Mouse (Mus musculus): ENCODE measurements around the gene Pold1. TPM values are rescaled to one million over a fixed set of nuclear protein-coding genes. Genes with fewer than 3 reads are reported as not detected.

Pold1 gene
- polyA plus RNA-seq, 1 experiment from 2014 or later, result 74.7 TPM

- Histone ChIP-seq H3K4me3 (ENCODE audit: low read depth, low read length) (peak overlapping the region; percentile 92; the same call in 1 of the 2 replicates), H3K36me3 (ENCODE audit: control insufficient read depth, insufficient read depth, low read length) (peaks cover 41% of the 10 kb centered on the region), H3K9ac (ENCODE audit: low read length) (peak overlapping the region; percentile 86; the same call in 1 of the 2 replicates), H3K4me1 (replicated peaks; ENCODE audit: control insufficient read depth, insufficient read depth, low read length) (peaks cover 9% of the 10 kb centered on the region), H3K27me3 (replicated peaks; ENCODE audit: control insufficient read depth, insufficient read depth, low read length) (no peaks in the 10 kb centered on the region; the same call in 1 of the 2 replicates), H3K4me2 (ENCODE audit: low read length) (peak overlapping the region; percentile 92), H3K9me3 (ENCODE audit: control insufficient read depth, low read length) (no peaks in the 10 kb centered on the region), H3K27ac (ENCODE audit: low read depth) (no peak overlapping the region)
- no peak for ATAC-seq (replicated peaks; ENCODE audit: low FRiP score, low TSS enrichment, low read depth)
- DNase-seq (ENCODE audit: low spot score), result no peak
- 87% methylated on average over 7 of the region's 7 CpGs for WGBS
Observed at GRCm38 (mm10) chr7:44495086-44495485, 53.6 kb downstream of the Pold1 start.

GRCm38 (mm10) chr7:44494681-44495080, 54.0 kb downstream of the Pold1 start:
- H3K36me3 ChIP-seq (ENCODE audit: control insufficient read depth, insufficient read depth, low read length), result peaks cover 43% of the 10 kb centered on the region
- no peak overlapping the region for H3K27ac ChIP-seq (ENCODE audit: low read depth)
- H3K27me3 ChIP-seq (replicated peaks; ENCODE audit: control insufficient read depth, insufficient read depth, low read length), result no peaks in the 10 kb centered on the region
- H3K4me1 ChIP-seq (replicated peaks; ENCODE audit: control insufficient read depth, insufficient read depth, low read length), result peaks cover 9% of the 10 kb centered on the region
- no peaks in the 10 kb centered on the region for H3K9me3 ChIP-seq (ENCODE audit: control insufficient read depth, low read length)
- H3K9ac ChIP-seq (ENCODE audit: low read length), result no peak overlapping the region
- H3K4me3 ChIP-seq (ENCODE audit: low read depth, low read length), result no peak overlapping the region
- ATAC-seq (replicated peaks; ENCODE audit: low FRiP score, low TSS enrichment, low read depth) (no peak), DNase-seq (ENCODE audit: low spot score) (no peak)
- no peak overlapping the region for H3K4me2 ChIP-seq (ENCODE audit: low read length)
- 95% methylated on average over 12 of the region's 12 CpGs for WGBS

GRCm38 (mm10) chr7:44492166-44492826, 56.4 kb downstream of the Pold1 start:
- H3K9ac ChIP-seq (ENCODE audit: low read length), result no peak overlapping the region
- H3K4me1 ChIP-seq (replicated peaks; ENCODE audit: control insufficient read depth, insufficient read depth, low read length), result peaks cover 9% of the 10 kb centered on the region
- WGBS, result 90% methylated on average over 21 of the region's 21 CpGs
- no peaks in the 10 kb centered on the region for H3K9me3 ChIP-seq (ENCODE audit: control insufficient read depth, low read length)
- no peak overlapping the region for H3K4me3 ChIP-seq (ENCODE audit: low read depth, low read length)
- H3K4me2 ChIP-seq (ENCODE audit: low read length), result no peak overlapping the region
- no peak overlapping the region for H3K27ac ChIP-seq (ENCODE audit: low read depth)
- H3K36me3 ChIP-seq (ENCODE audit: control insufficient read depth, insufficient read depth, low read length), result peaks cover 55% of the 10 kb centered on the region
- no peak for ATAC-seq (replicated peaks; ENCODE audit: low FRiP score, low TSS enrichment, low read depth)
- no peaks in the 10 kb centered on the region for H3K27me3 ChIP-seq (replicated peaks; ENCODE audit: control insufficient read depth, insufficient read depth, low read length)
- DNase-seq (ENCODE audit: low spot score), result no peak

GRCm38 (mm10) chr7:44491391-44491790, 57.3 kb downstream of the Pold1 start:
- WGBS, result 97% methylated on average over 5 of the region's 5 CpGs
- Histone ChIP-seq H3K9me3 (ENCODE audit: control insufficient read depth, low read length) (no peaks in the 10 kb centered on the region), H3K36me3 (ENCODE audit: control insufficient read depth, insufficient read depth, low read length) (peaks cover 55% of the 10 kb centered on the region)

GRCm38 (mm10) chr7:44490281-44490680, 58.4 kb downstream of the Pold1 start:
- Histone ChIP-seq H3K4me2 (ENCODE audit: low read length) (no peak overlapping the region), H3K4me1 (replicated peaks; ENCODE audit: control insufficient read depth, insufficient read depth, low read length) (peaks cover 4% of the 10 kb centered on the region), H3K27ac (ENCODE audit: low read depth) (no peak overlapping the region), H3K9me3 (ENCODE audit: control insufficient read depth, low read length) (no peaks in the 10 kb centered on the region), H3K9ac (ENCODE audit: low read length) (no peak overlapping the region), H3K36me3 (ENCODE audit: control insufficient read depth, insufficient read depth, low read length) (peaks cover 55% of the 10 kb centered on the region), H3K4me3 (ENCODE audit: low read depth, low read length) (no peak overlapping the region), H3K27me3 (replicated peaks; ENCODE audit: control insufficient read depth, insufficient read depth, low read length) (no peaks in the 10 kb centered on the region)
- no peak for ATAC-seq (replicated peaks; ENCODE audit: low FRiP score, low TSS enrichment, low read depth)
- WGBS, result 87% methylated on average over 4 of the region's 4 CpGs
- no peak for DNase-seq (ENCODE audit: low spot score)

More at GRCm38 (mm10) chr7:44491391-44491790, 57.3 kb downstream of the Pold1 start:
- no peak for DNase-seq (ENCODE audit: low spot score)
- no peak overlapping the region for H3K9ac ChIP-seq (ENCODE audit: low read length)
- H3K4me1 ChIP-seq (replicated peaks; ENCODE audit: control insufficient read depth, insufficient read depth, low read length), result peaks cover 9% of the 10 kb centered on the region
- no peak overlapping the region for H3K4me2 ChIP-seq (ENCODE audit: low read length)
- H3K27ac ChIP-seq (ENCODE audit: low read depth), result no peak overlapping the region
- no peaks in the 10 kb centered on the region for H3K27me3 ChIP-seq (replicated peaks; ENCODE audit: control insufficient read depth, insufficient read depth, low read length)
- ATAC-seq (replicated peaks; ENCODE audit: low FRiP score, low TSS enrichment, low read depth), result no peak
- no peak overlapping the region for H3K4me3 ChIP-seq (ENCODE audit: low read depth, low read length)

GRCm38 (mm10) chr7:44488545-44488944, 60.1 kb downstream of the Pold1 start:
- ATAC-seq (replicated peaks; ENCODE audit: low FRiP score, low TSS enrichment, low read depth) (no peak), DNase-seq (ENCODE audit: low spot score) (no peak)
- Histone ChIP-seq H3K4me1 (replicated peaks; ENCODE audit: control insufficient read depth, insufficient read depth, low read length) (no peaks in the 10 kb centered on the region), H3K9me3 (ENCODE audit: control insufficient read depth, low read length) (no peaks in the 10 kb centered on the region), H3K4me2 (ENCODE audit: low read length) (no peak overlapping the region), H3K27ac (ENCODE audit: low read depth) (no peak overlapping the region), H3K4me3 (ENCODE audit: low read depth, low read length) (no peak overlapping the region), H3K27me3 (replicated peaks; ENCODE audit: control insufficient read depth, insufficient read depth, low read length) (no peaks in the 10 kb centered on the region), H3K36me3 (ENCODE audit: control insufficient read depth, insufficient read depth, low read length) (peaks cover 44% of the 10 kb centered on the region), H3K9ac (ENCODE audit: low read length) (no peak overlapping the region)
- 88% methylated on average over 8 of the region's 8 CpGs for WGBS

- no peak overlapping the region for H3K27ac ChIP-seq (ENCODE audit: low read depth)
- DNase-seq (ENCODE audit: low spot score) (no peak), ATAC-seq (replicated peaks; ENCODE audit: low FRiP score, low TSS enrichment, low read depth) (no peak)
- no peak overlapping the region for H3K9ac ChIP-seq (ENCODE audit: low read length)
- peaks cover 41% of the 10 kb centered on the region for H3K36me3 ChIP-seq (ENCODE audit: control insufficient read depth, insufficient read depth, low read length)
- no peaks in the 10 kb centered on the region for H3K9me3 ChIP-seq (ENCODE audit: control insufficient read depth, low read length)
- no peaks in the 10 kb centered on the region for H3K27me3 ChIP-seq (replicated peaks; ENCODE audit: control insufficient read depth, insufficient read depth, low read length)
- no peak overlapping the region for H3K4me2 ChIP-seq (ENCODE audit: low read length)
- 93% methylated on average over 7 of the region's 7 CpGs for WGBS
- H3K4me3 ChIP-seq (ENCODE audit: low read depth, low read length), result no peak overlapping the region
- H3K4me1 ChIP-seq (replicated peaks; ENCODE audit: control insufficient read depth, insufficient read depth, low read length), result no peaks in the 10 kb centered on the region
Observed at GRCm38 (mm10) chr7:44487936-44488335, 60.7 kb downstream of the Pold1 start.

GRCm38 (mm10) chr7:44486927-44487575, 61.6 kb downstream of the Pold1 start:
- Histone ChIP-seq H3K27me3 (replicated peaks; ENCODE audit: control insufficient read depth, insufficient read depth, low read length) (peaks cover 4% of the 10 kb centered on the region; the same call in 1 of the 2 replicates), H3K4me1 (replicated peaks; ENCODE audit: control insufficient read depth, insufficient read depth, low read length) (no peaks in the 10 kb centered on the region), H3K36me3 (ENCODE audit: control insufficient read depth, insufficient read depth, low read length) (peaks cover 32% of the 10 kb centered on the region), H3K27ac (ENCODE audit: low read depth) (no peak overlapping the region), H3K4me2 (ENCODE audit: low read length) (no peak overlapping the region), H3K9me3 (ENCODE audit: control insufficient read depth, low read length) (no peaks in the 10 kb centered on the region), H3K4me3 (ENCODE audit: low read depth, low read length) (no peak overlapping the region), H3K9ac (ENCODE audit: low read length) (no peak overlapping the region)
- ATAC-seq (replicated peaks; ENCODE audit: low FRiP score, low TSS enrichment, low read depth), result no peak
- DNase-seq (ENCODE audit: low spot score), result no peak
- 71% methylated on average over 13 of the region's 13 CpGs for WGBS

All from intestine, embryonic 14.5 days (tissue).